Mouse (Mus musculus) hindbrain, embryonic 15.5 days (tissue): ENCODE measurements around the gene Esyt3. TPM values are rescaled to one million over a fixed set of nuclear protein-coding genes. Genes with fewer than 3 reads are reported as not detected.
A peak's percentile ranks its signal among the peaks of the same experiment; 100 is the strongest.

Experiments used
- ATAC-seq: fragments of 200-750 bp; cut with Nextera tagmentation; 2 replicates; pipeline ENCODE4 v1.8.0; 2017; ENCODE audit warnings: low read depth, moderate number of reproducible peaks, moderate TSS enrichment; ENCODE audit not compliant: low FRiP score
- H3K27ac ChIP-seq: fragments of 300-500 bp; sonication (generic); replicated peaks from 2 replicates; pipeline ENCODE4 v1.5.1; 2015; ENCODE audit warnings: mild to moderate bottlenecking, inconsistent platforms
- H3K27me3 ChIP-seq: fragments of 300-500 bp; sonication (generic); 2 replicates; pipeline ENCODE4 v1.6.1; 2015; ENCODE audit warnings: control low read depth, inconsistent platforms
- H3K36me3 ChIP-seq: fragments of 300-500 bp; sonication (generic); 2 replicates; pipeline ENCODE4 v1.6.1; 2015; ENCODE audit warnings: control low read depth, inconsistent platforms
- H3K4me1 ChIP-seq: fragments of 300-500 bp; sonication (generic); replicated peaks from 2 replicates; pipeline ENCODE4 v1.6.1; 2015; ENCODE audit warnings: control low read depth, inconsistent platforms
- H3K4me2 ChIP-seq: fragments of 300-500 bp; sonication (generic); 2 replicates; pipeline ENCODE4 v1.6.1; 2015; ENCODE audit warnings: moderate library complexity, mild to moderate bottlenecking, inconsistent platforms
- H3K4me3 ChIP-seq: fragments of 300-500 bp; sonication (generic); 2 replicates; pipeline ENCODE4 v1.5.1; 2015; ENCODE audit warnings: mild to moderate bottlenecking, inconsistent platforms
- H3K9ac ChIP-seq: fragments of 300-500 bp; sonication (generic); 2 replicates; pipeline ENCODE4 v1.6.1; 2015; ENCODE audit warnings: inconsistent platforms
- H3K9me3 ChIP-seq: fragments of 300-500 bp; sonication (generic); 2 replicates; pipeline ENCODE4 v1.6.1; 2016; ENCODE audit warnings: control low read depth, inconsistent platforms
- WGBS: fragments of 180-500 bp; shearing (Covaris S2); methylation state at CpG from one replicate; pipeline ENCODE4 v1.1.7; 2015; 5-methylcytosine and 5-hydroxymethylcytosine counted together
- polyA plus RNA-seq: library from polyadenylated mRNA; unstranded; fragments of >200 nt; fragmentation: Nextera tagmentation; extraction: Ambion mirVana; gene quantifications from 2 replicates; pipeline ENCODE4 v1.2.1, GENCODE M21; 2015

Gene Esyt3
- polyA plus RNA-seq, 1 experiment from 2014 or later = 0.87 TPM

DNA sequence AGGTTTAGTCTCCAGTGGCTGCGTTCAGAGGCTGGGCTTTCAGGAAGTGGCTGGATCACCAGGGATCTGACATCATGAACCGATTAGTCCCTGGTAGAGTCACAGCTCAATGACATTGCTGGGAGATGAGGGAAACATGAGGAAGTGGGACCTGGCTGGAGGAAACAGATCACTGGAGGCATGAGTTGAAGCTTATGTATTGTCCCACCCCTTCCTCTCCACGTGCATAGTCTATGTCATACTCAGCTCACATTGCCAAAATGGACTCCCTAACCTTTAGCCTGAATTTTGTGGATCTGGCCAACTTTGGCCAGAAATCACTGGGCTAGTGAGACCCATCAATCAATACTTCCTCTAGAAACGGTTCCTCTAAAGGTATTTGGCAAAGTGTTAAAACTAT is 5.4 kb downstream of the Esyt3 start:
- ATAC-seq = no peak
- Histone ChIP-seq H3K36me3 (no peaks in the 10 kb centered on the region), H3K4me3 (no peak overlapping the region), H3K27ac (no peak overlapping the region), H3K4me1 (peaks cover 9% of the 10 kb centered on the region), H3K9ac (no peak overlapping the region), H3K27me3 (peaks cover 20% of the 10 kb centered on the region), H3K9me3 (no peaks in the 10 kb centered on the region), H3K4me2 (no peak overlapping the region)
- 80% methylated on average over 4 of the region's 4 CpGs for WGBS

DNA sequence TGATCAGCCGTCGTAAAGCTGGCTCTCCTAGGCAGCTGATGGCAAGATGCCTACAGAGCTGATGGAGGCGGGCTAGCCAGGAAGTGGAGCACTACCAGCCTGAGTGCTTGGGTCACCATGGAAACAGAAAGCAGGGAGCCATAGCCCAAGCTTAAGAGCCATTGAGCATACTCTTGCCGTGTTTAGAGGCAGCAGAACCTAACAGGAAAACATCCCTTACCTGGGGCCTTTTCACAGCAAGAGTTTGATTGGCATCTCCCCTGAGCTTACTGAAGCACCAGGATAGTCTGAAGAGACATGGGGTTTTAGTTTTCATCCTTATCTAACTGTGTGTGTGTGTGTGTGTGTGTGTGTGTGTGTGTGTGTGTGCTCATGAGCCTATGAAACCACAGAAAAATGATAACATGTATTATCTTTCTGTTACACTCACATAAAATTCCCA is 13.0 kb downstream of the Esyt3 start:
- H3K4me2 ChIP-seq = no peak overlapping the region
- ATAC-seq = peak; percentile 85
- H3K27ac ChIP-seq = no peak overlapping the region
- no peak overlapping the region for H3K9ac ChIP-seq
- H3K36me3 ChIP-seq = no peaks in the 10 kb centered on the region
- H3K4me1 ChIP-seq = peaks cover 5% of the 10 kb centered on the region; the same call in 1 of the 2 replicates
- H3K27me3 ChIP-seq = no peaks in the 10 kb centered on the region
- no peak overlapping the region for H3K4me3 ChIP-seq
- H3K9me3 ChIP-seq = no peaks in the 10 kb centered on the region
- WGBS = 21% methylated on average over 4 of the region's 4 CpGs

DNA sequence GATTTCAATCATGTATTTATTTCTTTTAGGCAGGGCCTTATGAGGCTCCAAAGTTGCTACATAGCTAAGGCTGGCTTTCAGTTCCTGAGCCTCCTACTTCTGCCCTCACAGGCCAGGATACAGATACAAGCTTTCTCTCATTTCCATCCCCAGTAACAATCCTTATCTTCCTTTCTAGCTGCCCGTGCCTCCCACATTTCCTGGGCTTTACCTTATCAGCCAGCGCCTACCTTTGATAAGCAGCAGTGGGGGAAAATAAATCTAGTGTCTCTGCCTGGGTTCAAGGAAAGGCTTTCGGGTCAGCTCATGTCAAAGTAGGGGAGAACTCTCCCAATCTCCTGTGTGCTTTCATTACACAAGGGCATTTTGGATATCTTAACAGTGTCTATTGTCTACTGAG is 16.8 kb downstream of the Esyt3 start:
- Histone ChIP-seq H3K36me3 (no peaks in the 10 kb centered on the region), H3K27ac (no peak overlapping the region), H3K4me3 (no peak overlapping the region), H3K9me3 (no peaks in the 10 kb centered on the region), H3K27me3 (no peaks in the 10 kb centered on the region), H3K4me1 (peaks cover 5% of the 10 kb centered on the region; the same call in 1 of the 2 replicates), H3K9ac (no peak overlapping the region), H3K4me2 (no peak overlapping the region)
- 83% methylated on average over 3 of the region's 3 CpGs for WGBS
- ATAC-seq = no peak

DNA sequence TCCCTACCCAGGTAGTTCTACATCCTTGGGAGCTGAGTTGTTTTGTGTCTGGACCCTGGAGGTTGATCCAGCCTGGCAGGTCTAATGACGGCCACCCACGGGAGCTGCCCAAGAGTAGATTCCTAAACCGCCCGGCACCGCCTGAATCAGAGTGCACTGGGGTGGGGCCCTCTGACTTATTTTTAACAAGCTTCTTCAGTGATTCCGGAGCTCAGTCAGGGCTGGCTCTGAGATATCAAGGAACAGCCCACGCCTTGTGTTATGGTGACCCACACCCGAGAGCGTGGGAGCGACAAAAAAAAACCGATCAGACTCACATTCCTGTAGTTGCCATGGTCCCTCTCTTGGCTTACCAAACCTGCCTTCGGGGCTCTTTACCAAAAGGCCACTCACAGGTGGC is 18.2 kb downstream of the Esyt3 start:
- Histone ChIP-seq H3K4me2 (no peak overlapping the region), H3K36me3 (no peaks in the 10 kb centered on the region), H3K4me3 (no peak overlapping the region), H3K9me3 (no peaks in the 10 kb centered on the region), H3K9ac (no peak overlapping the region), H3K27me3 (no peaks in the 10 kb centered on the region), H3K4me1 (peaks cover 2% of the 10 kb centered on the region; the same call in 1 of the 2 replicates), H3K27ac (no peak overlapping the region)
- ATAC-seq = no peak
- 68% methylated on average over 12 of the region's 12 CpGs for WGBS

DNA sequence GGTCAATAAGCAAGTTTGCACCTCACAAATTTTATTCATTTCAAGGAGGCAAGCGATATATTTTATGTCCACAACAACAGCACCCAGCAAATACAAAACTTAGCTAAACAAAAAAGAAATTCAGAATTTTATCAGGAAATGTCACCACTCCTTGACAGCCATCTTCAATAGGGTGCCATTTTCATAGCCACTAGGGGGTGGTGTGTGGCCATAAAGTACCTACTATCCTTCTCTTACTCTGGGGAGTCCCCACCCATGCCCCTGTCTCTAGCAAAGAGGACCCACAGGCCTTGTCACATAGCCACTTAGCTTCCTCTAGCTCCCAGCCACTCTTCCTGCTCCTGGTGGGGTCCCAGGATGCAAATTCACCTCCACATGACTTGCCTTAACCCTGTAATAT is 19.2 kb downstream of the Esyt3 start:
- WGBS = 95% methylated on average over 1 of the region's 1 CpGs
- H3K36me3 ChIP-seq = no peaks in the 10 kb centered on the region

DNA sequence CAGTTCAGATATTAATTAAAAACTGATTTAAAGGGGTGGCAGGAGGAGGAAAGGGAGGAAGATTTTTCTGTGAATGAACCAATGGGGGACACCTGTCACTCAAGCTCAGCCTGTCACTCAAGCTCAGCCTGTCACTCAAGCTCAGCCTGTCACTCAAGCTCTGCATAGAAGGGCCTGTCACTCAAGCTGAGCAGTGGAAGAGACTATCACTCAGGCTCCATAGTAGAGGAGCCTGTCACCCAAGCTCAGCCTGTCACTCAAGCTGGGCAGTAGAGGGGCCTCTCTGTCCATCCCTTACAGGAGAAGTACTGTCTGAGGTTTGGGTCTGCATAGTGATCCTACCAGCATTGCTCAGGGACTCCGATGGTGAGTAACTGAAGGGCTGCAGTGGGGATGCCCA is 20.1 kb downstream of the Esyt3 start:
- no peaks in the 10 kb centered on the region for H3K9me3 ChIP-seq
- no peak overlapping the region for H3K4me2 ChIP-seq
- ATAC-seq = no peak
- H3K4me3 ChIP-seq = no peak overlapping the region
- H3K27me3 ChIP-seq = no peaks in the 10 kb centered on the region
- H3K9ac ChIP-seq = no peak overlapping the region
- no peaks in the 10 kb centered on the region for H3K36me3 ChIP-seq
- WGBS = 100% methylated on average over 1 of the region's 1 CpGs
- no peaks in the 10 kb centered on the region for H3K4me1 ChIP-seq
- H3K27ac ChIP-seq = no peak overlapping the region

More for the DNA sequence above, 19.2 kb downstream of the Esyt3 start:
- Histone ChIP-seq H3K4me1 (no peaks in the 10 kb centered on the region), H3K27ac (no peak overlapping the region), H3K9ac (no peak overlapping the region), H3K4me3 (no peak overlapping the region), H3K4me2 (no peak overlapping the region), H3K9me3 (no peaks in the 10 kb centered on the region), H3K27me3 (no peaks in the 10 kb centered on the region)
- ATAC-seq = no peak

DNA sequence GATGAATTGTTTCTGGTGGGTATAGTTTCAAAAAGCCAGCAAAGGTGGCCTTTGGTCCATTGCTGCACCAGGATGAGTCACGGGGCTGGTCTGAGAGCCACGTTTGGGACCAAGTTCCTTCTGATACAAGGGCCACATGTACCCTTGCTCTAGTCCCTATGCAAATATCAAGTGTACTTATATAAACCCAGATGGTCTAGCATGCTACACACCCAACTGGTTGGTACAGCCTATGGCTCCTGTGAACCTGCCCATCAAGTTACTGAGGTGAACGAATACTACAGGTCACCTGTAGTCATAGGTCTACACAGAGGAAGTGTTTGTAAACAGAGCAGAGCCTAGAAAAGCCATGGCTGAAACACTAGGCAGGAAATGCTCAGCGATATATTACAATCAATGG is 21.8 kb downstream of the Esyt3 start:
- Histone ChIP-seq H3K4me3 (no peak overlapping the region), H3K9ac (no peak overlapping the region), H3K27me3 (no peaks in the 10 kb centered on the region), H3K9me3 (no peaks in the 10 kb centered on the region), H3K4me1 (no peaks in the 10 kb centered on the region), H3K36me3 (no peaks in the 10 kb centered on the region), H3K27ac (no peak overlapping the region), H3K4me2 (no peak overlapping the region)
- no peak for ATAC-seq
- WGBS = 82% methylated on average over 4 of the region's 4 CpGs

DNA sequence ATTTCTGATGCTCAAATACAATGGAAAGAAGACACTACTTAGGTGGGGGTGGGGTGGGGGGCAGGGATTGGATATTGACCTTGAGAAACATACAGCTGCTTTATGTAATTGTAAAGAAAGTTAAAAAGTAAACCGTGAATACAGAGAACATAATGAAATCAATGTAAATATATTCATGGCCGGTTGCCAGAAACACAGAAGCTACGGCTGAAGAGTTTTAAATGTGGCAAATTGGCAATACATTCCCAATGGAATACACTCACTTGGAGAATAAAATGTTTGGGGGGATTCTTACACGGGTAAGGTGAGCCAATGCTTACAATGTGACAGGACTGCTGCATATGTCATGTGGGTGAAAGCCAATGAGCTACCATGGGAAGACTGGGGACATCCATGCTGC is 31.5 kb downstream of the Esyt3 start:
- Histone ChIP-seq H3K9me3 (no peaks in the 10 kb centered on the region), H3K4me2 (no peak overlapping the region), H3K27me3 (no peaks in the 10 kb centered on the region), H3K27ac (no peak overlapping the region), H3K4me1 (peaks cover 4% of the 10 kb centered on the region; the same call in 1 of the 2 replicates), H3K36me3 (no peaks in the 10 kb centered on the region), H3K4me3 (no peak overlapping the region), H3K9ac (no peak overlapping the region)
- no peak for ATAC-seq
- WGBS = 34% methylated on average over 4 of the region's 4 CpGs

DNA sequence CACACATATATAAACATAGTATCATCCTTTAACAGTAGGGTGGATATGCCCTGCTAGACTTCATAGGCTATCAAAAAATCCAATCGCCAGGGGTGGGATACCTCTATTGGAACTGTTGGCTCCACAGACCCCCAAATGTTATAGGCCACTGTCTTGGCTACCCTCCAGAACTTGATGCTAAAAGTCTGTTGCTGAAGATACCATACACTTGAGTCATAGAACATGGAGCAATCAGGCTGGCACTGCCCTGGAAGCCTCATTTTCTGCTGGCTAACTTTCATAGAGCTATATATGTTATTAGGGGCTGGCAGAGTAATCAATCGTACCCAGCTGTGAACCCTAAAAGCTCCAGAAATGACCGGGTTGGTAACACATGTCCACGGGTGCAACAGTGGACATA is 32.4 kb downstream of the Esyt3 start:
- WGBS = 84% methylated on average over 4 of the region's 4 CpGs
- H3K27me3 ChIP-seq = no peaks in the 10 kb centered on the region
- H3K9ac ChIP-seq = no peak overlapping the region
- peaks cover 4% of the 10 kb centered on the region; the same call in 1 of the 2 replicates for H3K4me1 ChIP-seq
- H3K4me2 ChIP-seq = no peak overlapping the region
- H3K9me3 ChIP-seq = no peaks in the 10 kb centered on the region
- ATAC-seq = no peak
- H3K36me3 ChIP-seq = no peaks in the 10 kb centered on the region
- no peak overlapping the region for H3K4me3 ChIP-seq
- no peak overlapping the region for H3K27ac ChIP-seq

DNA sequence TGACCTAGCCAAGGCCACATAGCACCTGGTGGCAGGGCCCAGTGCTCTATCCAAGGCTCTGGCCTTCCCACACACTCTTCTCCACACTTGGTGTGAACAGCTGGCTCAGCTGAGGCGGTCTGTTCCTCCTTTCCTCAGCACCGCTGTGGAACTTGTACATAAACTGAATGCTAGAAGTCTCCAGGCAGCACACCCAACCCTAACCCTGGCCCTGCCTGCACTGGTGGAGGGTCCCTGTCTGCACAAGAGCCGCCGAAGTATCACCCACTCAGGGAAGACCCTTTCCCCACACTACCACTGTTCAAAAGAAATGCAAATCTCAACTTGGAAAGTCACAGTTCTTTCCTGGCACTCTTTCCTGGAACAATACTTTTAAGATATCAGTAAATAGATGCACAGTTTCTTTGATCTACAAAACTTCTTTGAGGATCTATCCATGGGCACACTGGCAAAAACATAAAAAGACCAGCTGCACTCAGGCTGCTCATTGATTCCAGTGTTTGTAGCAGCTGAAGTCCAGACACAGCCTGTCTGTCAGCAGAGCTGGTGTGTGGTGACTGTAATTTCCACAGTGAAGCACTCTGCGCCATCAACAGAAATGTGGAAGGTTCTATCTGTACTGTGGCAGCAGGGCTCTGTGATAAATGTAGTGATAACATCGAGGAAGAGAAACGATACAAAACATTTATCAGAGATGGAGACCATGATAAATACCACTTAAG is 33.0 kb downstream of the Esyt3 start:
- H3K4me3 ChIP-seq = no peak overlapping the region
- H3K9me3 ChIP-seq = no peaks in the 10 kb centered on the region
- no peak overlapping the region for H3K9ac ChIP-seq
- WGBS = 88% methylated on average over 7 of the region's 7 CpGs
- no peak for ATAC-seq
- H3K27ac ChIP-seq = no peak overlapping the region
- H3K27me3 ChIP-seq = no peaks in the 10 kb centered on the region
- peaks cover 4% of the 10 kb centered on the region; the same call in 1 of the 2 replicates for H3K4me1 ChIP-seq
- no peaks in the 10 kb centered on the region for H3K36me3 ChIP-seq
- no peak overlapping the region for H3K4me2 ChIP-seq

DNA sequence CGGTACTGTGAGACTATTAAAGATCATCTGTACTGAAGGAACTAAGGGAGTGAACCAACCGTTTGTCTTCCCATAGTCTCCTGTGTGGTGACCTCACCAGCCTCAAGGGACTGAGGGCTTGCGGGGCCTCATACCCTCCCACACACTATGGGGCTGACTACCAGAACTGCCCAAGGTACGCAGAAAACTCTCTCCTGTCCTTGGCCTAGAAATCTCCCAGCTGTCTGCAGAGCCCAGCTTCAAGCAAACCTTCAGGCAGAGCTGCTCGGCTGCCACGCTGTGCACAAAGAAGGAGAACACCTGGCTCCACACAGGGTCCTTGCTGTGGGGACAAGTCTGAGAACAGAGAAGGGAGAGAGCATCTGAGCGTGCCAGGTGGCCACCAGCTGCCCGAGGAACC is 38.4 kb downstream of the Esyt3 start:
- Histone ChIP-seq H3K36me3 (no peaks in the 10 kb centered on the region), H3K27ac (no peak overlapping the region), H3K9ac (no peak overlapping the region), H3K27me3 (no peaks in the 10 kb centered on the region), H3K9me3 (no peaks in the 10 kb centered on the region), H3K4me1 (no peaks in the 10 kb centered on the region), H3K4me2 (no peak overlapping the region), H3K4me3 (no peak overlapping the region)
- no peak for ATAC-seq
- 80% methylated on average over 8 of the region's 8 CpGs for WGBS

DNA sequence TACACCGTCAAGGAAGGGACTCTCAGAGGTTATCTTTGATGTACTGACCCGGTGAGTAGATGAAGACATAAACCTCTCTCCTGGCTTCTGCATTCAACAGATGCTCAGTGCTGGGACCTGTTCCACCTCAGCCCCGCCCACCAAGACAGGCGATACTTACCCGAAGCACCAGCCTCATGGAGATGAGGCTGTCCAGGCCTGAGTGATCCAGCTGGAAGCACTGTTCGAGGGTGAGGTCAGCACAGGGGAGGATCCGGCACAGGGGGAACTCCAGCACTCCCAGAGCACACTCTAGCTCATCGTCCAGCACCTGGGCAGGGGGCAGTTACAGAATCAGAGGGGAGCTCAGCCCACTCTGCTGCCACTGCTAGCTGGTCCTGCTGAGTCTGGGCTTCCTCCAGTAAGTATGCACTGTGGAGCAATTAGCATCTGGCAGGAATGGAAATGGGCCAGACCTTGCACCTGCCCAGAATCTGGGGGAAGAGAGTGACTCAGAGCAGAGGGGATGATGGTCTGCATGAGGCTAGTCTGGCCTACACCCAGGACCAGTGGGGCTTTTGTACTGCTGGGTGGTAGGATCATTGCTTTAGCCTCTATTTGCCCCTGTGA is 38.9 kb downstream of the Esyt3 start:
- Histone ChIP-seq H3K27ac (no peak overlapping the region), H3K4me1 (no peaks in the 10 kb centered on the region), H3K4me2 (no peak overlapping the region), H3K9ac (no peak overlapping the region), H3K27me3 (no peaks in the 10 kb centered on the region), H3K36me3 (no peaks in the 10 kb centered on the region), H3K9me3 (no peaks in the 10 kb centered on the region), H3K4me3 (no peak overlapping the region)
- ATAC-seq = no peak
- WGBS = 58% methylated on average over 8 of the region's 8 CpGs
